Mouse (Mus musculus) kidney, adult 2 months (tissue): Measurements from ENCODE around the gene Pdrg1.

Experiments used
- CTCF ChIP-seq: fragments of 200-500 bp; conservative IDR thresholded peaks from 2 replicates; pipeline ENCODE4 v1.5.1; 2011; ENCODE audit warnings: low read depth, mild to moderate bottlenecking, control low read depth, low read length, moderate library complexity, mixed read lengths; ENCODE audit not compliant: insufficient read depth, insufficient read length
- POLR2A ChIP-seq: fragments of 200-500 bp; IDR thresholded peaks from one replicate; pipeline ENCODE4 v1.6.1; 2011; ENCODE audit warnings: low read depth, low read length, control low read depth

- TF ChIP-seq CTCF (no peak), POLR2A (no peak)
Measured at GRCm38 (mm10) chr2:152962091-152962793, 53.0 kb downstream of the Pdrg1 start, which contains the start of gene Ttll9.
